Mouse (Mus musculus) small intestine, adult 2 months (tissue): Measurements from ENCODE around the gene Fbxo46. TPM values are rescaled to one million over a fixed set of nuclear protein-coding genes. Genes with fewer than 3 reads are reported as not detected.
"Not testable (repeated sequence)": the region's sequence is repeated elsewhere in the genome, so short reads cannot be mapped to it uniquely, and the experiment has no call there.

Experiments
- H3K27ac ChIP-seq: fragments of 200-500 bp; 2 replicates; pipeline ENCODE4 v1.5.1; 2012; ENCODE audit warnings: low read depth, low read length, control low read depth, inconsistent platforms; ENCODE audit not compliant: insufficient read depth
- H3K27me3 ChIP-seq: fragments of 200-500 bp; 2 replicates; pipeline ENCODE4 v1.6.1; 2012; ENCODE audit warnings: mild to moderate bottlenecking, moderate library complexity, low read length, inconsistent platforms; ENCODE audit not compliant: control insufficient read depth, insufficient read depth
- H3K36me3 ChIP-seq: fragments of 200-500 bp; 2 replicates; pipeline ENCODE4 v1.6.1; 2012; ENCODE audit warnings: mild to moderate bottlenecking, low read length, control low read depth, inconsistent platforms; ENCODE audit not compliant: control insufficient read depth, insufficient read depth
- H3K4me1 ChIP-seq: fragments of 200-500 bp; 2 replicates; pipeline ENCODE4 v1.6.1; 2012; ENCODE audit warnings: low read length, inconsistent platforms, mixed read lengths; ENCODE audit not compliant: control insufficient read depth, insufficient read depth, insufficient read length
- H3K4me3 ChIP-seq: fragments of 200-500 bp; 2 replicates; pipeline ENCODE4 v1.5.1; 2012; ENCODE audit warnings: low read depth, mild to moderate bottlenecking, control low read depth, inconsistent platforms, low read length, moderate library complexity
- CTCF ChIP-seq: fragments of 200-500 bp; IDR thresholded peaks from 2 replicates; pipeline ENCODE4 v1.5.1; 2012; ENCODE audit warnings: low read depth, mild to moderate bottlenecking, control low read depth, inconsistent platforms, low read length, moderate library complexity, mixed read lengths; ENCODE audit not compliant: insufficient replicate concordance, insufficient read length; ENCODE audit errors: extremely low read depth
- POLR2A ChIP-seq: fragments of 200-500 bp; IDR thresholded peaks from 2 replicates; pipeline ENCODE4 v1.6.1; 2012; ENCODE audit warnings: low read depth, mild to moderate bottlenecking, control low read depth, inconsistent platforms, low read length, moderate library complexity
- WGBS: fragments of 180-500 bp; shearing (Covaris S2); methylation state at CpG from one replicate; pipeline ENCODE4 v1.1.7; 2018; 5-methylcytosine and 5-hydroxymethylcytosine counted together
- polyA plus RNA-seq: library from polyadenylated mRNA; depleted of rRNA; stranded (reverse); fragments of >200 nt; gene quantifications from 2 replicates; pipeline ENCODE4 v1.2.3, GENCODE M21; 2012

Fbxo46 gene
- polyA plus RNA-seq, 1 experiment = 14.9 TPM

DNA sequence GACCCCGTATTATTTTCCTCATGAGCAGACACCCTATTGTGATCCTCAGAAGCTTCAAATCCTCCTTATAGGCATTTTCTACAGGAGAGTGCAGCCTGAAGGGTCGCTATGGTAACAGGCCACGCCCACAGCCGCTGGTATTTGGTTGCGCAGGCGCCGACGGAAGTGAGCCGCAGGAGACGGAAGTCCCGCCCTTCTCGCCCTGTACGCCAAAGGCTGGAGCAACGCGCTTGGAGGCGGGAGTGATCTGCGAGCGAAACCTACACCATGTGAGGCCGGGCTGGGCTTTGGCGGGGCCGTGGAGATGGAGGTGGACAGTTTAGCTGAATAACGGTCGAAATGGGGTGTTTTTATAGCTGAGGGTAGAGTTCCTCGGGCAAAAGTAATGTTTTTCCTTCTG is 30.0 kb downstream of the Fbxo46 start, which contains the start of gene Snrpd2:
Gene Snrpd2, plus strand, starts transcription at position 97 of the 400 bp plus-strand sequence.
- TF ChIP-seq POLR2A (peak; percentile 48; the same call in 1 of the 2 replicates), CTCF (no peak)
- H3K27me3 ChIP-seq = no peaks in the 10 kb centered on the region
- WGBS = under 1% methylated on average over 24 of the region's 24 CpGs
- peaks cover 10% of the 10 kb centered on the region; the same call in 1 of the 2 replicates for H3K36me3 ChIP-seq
- peak within 1 kb of the TSS; percentile 87 for H3K4me3 ChIP-seq
- H3K4me1 ChIP-seq = peaks cover 3% of the 10 kb centered on the region; the same call in 1 of the 2 replicates
- peak within 1 kb of the TSS; percentile 70 for H3K27ac ChIP-seq

DNA sequence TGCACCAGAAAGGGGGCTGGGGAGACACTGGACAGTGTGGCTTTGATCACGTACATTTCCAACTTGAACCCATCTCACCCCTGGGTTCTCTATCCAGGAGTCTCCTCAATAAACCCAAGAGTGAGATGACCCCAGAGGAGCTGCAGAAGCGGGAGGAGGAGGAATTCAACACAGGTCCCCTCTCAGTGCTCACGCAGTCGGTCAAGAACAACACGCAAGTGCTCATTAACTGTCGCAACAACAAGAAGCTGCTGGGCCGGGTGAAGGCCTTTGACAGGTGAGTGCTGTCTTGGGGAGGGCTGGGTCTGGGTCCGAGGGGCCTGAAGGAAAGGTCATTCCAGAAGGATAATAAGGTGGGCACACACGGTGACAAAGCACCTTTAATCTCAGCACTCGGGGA is 31.5 kb downstream of the Fbxo46 start:
- H3K36me3 ChIP-seq = peaks cover 10% of the 10 kb centered on the region; the same call in 1 of the 2 replicates
- not testable (repeated sequence) for H3K27ac ChIP-seq, H3K4me3 ChIP-seq, H3K4me1 ChIP-seq, H3K27me3 ChIP-seq
- 83% methylated on average over 10 of the region's 10 CpGs for WGBS

DNA sequence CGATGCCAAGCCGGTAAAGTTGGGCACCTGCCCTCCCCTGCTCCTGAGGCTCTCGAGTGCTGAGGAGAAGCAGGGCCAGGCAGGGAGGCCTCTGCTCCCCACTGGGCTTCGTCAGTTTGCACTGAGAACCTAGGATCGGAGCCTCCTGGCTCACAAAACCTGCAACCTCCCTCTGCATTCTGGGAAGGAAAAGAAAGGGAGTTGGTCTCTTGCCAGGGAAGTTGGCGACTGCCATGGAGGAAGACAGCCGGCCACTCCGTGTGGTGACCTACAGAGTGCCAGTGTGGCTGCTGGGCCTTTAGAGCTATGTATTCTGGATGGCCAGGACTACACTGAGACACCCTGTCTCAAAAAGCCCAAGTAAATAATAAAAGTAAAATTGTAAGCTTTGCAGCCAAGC is 35.1 kb downstream of the Fbxo46 start:
- Histone ChIP-seq H3K27ac (no peak overlapping the region), H3K36me3 (peaks cover 10% of the 10 kb centered on the region; the same call in 1 of the 2 replicates), H3K27me3 (no peaks in the 10 kb centered on the region), H3K4me3 (no peak overlapping the region), H3K4me1 (peaks cover 20% of the 10 kb centered on the region)
- WGBS = 80% methylated on average over 8 of the region's 8 CpGs
- TF ChIP-seq POLR2A (no peak), CTCF (no peak)

DNA sequence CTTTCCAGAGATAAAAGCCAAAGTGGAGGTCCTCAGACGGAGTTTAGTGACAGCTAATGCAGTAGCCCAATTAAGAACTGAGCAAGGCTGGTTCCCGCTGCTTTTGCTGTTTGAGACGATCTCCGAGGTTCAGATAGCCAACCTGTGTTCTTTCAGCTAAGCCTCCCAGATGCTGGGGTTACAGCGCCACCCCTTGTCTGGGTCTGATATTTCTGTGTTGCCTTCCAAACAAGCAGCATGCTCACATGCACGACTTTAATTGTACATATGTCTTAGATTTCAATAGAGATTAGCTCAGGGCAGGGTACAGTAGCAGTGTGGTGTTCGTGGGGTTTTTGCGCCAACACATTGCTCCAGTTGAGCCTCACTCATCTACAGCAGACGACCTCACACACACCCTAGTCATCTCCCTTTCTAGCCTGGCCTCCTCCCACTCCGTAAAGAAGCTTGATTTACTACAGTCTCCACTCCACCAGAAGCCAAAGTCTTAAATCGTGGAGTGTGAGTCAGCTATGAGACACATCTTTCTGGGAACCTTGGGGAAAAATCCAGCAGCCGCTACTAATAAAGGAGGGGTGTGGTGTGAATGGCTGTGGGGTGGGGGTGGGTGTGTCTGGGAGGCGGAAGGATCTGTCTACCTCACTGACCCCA is 36.3 kb downstream of the Fbxo46 start:
- peak overlapping the region; percentile 36 for H3K27ac ChIP-seq
- 34% methylated on average over 13 of the region's 13 CpGs for WGBS

DNA sequence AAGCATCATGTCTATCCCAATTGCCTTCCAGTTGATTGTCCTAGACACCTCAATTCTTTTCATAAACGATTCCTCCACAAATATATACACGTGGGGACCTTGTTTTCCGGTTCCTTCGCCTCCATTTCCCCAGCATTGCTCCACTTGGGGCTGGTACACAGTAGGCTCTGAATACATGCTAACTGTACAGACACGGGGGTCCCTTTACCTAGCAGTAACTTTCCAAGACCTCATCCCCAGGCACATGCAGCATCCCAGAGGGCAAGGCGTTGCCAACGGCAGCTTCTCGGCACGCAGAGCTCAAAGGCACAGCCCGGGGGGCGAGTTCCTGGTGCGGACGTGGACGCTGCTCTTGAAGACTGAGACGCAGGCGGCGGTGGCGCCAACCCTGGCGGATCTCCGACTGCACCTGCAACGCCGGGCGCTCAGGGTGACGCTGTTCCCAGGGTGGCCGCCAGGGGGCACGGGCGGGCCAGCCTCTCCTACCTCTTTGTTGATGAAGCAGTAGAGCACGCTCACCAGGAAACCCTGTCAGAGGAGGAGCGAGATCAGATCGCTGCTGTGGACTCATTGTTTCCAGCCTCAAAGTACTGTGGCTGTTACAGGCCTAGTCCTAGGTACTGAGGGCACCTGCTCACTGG is 37.6 kb downstream of the Fbxo46 start:
- TF ChIP-seq POLR2A = no peak
- peak; percentile 89 for TF ChIP-seq CTCF
- Histone ChIP-seq H3K4me1 (peaks cover 26% of the 10 kb centered on the region), H3K27ac (no peak overlapping the region), H3K27me3 (no peaks in the 10 kb centered on the region), H3K4me3 (peak overlapping the region; percentile 36), H3K36me3 (peaks cover 7% of the 10 kb centered on the region; the same call in 1 of the 2 replicates)
- WGBS = 5% methylated on average over 30 of the region's 30 CpGs

More for the DNA sequence above, 36.3 kb downstream of the Fbxo46 start:
- Histone ChIP-seq H3K36me3 (peaks cover 10% of the 10 kb centered on the region; the same call in 1 of the 2 replicates), H3K4me1 (peaks cover 26% of the 10 kb centered on the region), H3K27me3 (no peaks in the 10 kb centered on the region), H3K4me3 (no peak overlapping the region)
- no peak for TF ChIP-seq POLR2A
- peak; percentile 42; the same call in 1 of the 2 replicates for TF ChIP-seq CTCF

DNA sequence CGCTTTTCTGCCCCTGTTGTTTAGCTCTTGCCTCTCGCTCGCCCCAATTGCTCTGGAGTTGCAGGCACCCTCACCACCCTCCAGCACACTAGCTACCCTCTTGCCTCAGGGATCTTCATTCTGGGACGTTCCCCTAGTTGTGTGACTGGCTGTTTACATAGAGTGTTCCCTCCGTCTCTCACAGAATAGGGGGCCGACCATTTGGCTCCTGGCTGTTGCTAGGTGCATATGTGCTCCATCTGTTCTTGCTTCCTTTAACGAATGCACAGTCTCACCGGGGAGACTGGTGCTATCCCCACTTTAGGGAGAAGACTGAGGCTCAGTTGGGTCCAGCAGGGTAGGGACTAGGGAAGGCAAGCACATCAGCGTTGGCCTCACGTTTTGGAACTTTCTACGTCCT is 38.9 kb downstream of the Fbxo46 start:
- H3K27ac ChIP-seq = no peak overlapping the region

DNA sequence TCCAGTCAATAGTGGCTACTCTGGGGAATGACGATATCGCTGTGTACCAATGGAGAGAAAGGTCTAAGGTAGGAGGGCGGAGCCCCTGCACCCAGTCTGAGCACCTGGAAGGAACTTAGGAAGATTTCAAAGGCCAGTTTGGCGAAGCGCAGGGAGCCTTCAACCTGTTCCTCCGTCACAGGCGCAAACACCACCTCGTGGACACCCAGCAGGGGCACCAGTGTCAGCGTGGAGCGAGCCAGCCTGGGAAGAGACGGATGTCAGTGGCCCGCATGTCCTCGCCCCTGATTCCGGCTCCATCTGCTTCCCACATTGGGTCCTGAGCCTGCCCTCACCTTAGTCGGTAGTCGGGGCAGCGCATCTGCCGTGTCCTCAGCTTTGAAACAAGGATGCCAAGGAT is 39.8 kb downstream of the Fbxo46 start:
- Histone ChIP-seq H3K4me1 (peaks cover 33% of the 10 kb centered on the region), H3K4me3 (peak overlapping the region; percentile 47), H3K27me3 (no peaks in the 10 kb centered on the region), H3K36me3 (no peaks in the 10 kb centered on the region), H3K27ac (no peak overlapping the region)
- 9% methylated on average over 18 of the region's 18 CpGs for WGBS
- TF ChIP-seq CTCF = no peak
- no peak for TF ChIP-seq POLR2A

More for the DNA sequence above, 38.9 kb downstream of the Fbxo46 start:
- Histone ChIP-seq H3K4me1 (peaks cover 26% of the 10 kb centered on the region), H3K4me3 (no peak overlapping the region), H3K27me3 (no peaks in the 10 kb centered on the region), H3K36me3 (peaks cover 1% of the 10 kb centered on the region; the same call in 1 of the 2 replicates)
- WGBS = 78% methylated on average over 11 of the region's 11 CpGs
- TF ChIP-seq CTCF (no peak), POLR2A (no peak)

DNA sequence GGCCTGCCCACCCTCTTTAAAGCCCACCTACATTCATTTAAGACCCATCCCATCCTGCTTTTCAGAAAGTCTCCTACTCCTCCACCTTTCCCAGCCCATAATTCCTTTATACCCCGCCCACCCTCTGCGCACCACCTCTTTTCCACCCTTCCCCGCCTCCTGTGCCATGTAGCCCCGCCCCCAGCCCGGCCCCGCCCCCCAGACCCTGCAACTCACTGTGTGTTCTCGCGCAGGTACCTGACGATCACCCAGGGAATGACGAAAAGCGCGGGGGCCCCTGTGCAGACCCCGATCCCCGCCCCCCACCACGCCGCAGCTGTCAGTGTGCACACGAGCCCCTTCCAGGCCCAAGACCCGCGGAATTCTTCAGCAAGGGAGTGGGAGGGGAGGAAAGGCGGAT is 40.5 kb downstream of the Fbxo46 start:
- TF ChIP-seq POLR2A = no peak
- TF ChIP-seq CTCF = no peak
- Histone ChIP-seq H3K4me1 (peaks cover 31% of the 10 kb centered on the region), H3K27ac (no peak overlapping the region), H3K27me3 (no peaks in the 10 kb centered on the region), H3K36me3 (no peaks in the 10 kb centered on the region), H3K4me3 (peak overlapping the region; percentile 53)
- WGBS = under 1% methylated on average over 20 of the region's 20 CpGs
